Mouse (Mus musculus) stomach, embryonic 15.5 days (tissue): Measurements from ENCODE around the gene Cmas. TPM values are rescaled to one million over a fixed set of nuclear protein-coding genes. Genes with fewer than 3 reads are reported as not detected.

Source experiments
- ATAC-seq: fragments of 200-750 bp; cut with Nextera tagmentation; 2 replicates; pipeline ENCODE4 v1.8.0; 2017; ENCODE audit warnings: low read depth, moderate number of reproducible peaks, moderate TSS enrichment; ENCODE audit not compliant: insufficient read depth, low FRiP score
- H3K27ac ChIP-seq: fragments of 300-500 bp; sonication (generic); 2 replicates; pipeline ENCODE4 v1.5.1; 2015; ENCODE audit warnings: mild to moderate bottlenecking, inconsistent platforms
- H3K27me3 ChIP-seq: fragments of 300-500 bp; sonication (generic); replicated peaks from 2 replicates; pipeline ENCODE4 v1.6.1; 2015; ENCODE audit warnings: inconsistent platforms
- H3K36me3 ChIP-seq: fragments of 300-500 bp; sonication (generic); 2 replicates; pipeline ENCODE4 v1.6.1; 2015; ENCODE audit warnings: inconsistent platforms
- H3K4me1 ChIP-seq: fragments of 300-500 bp; sonication (generic); 2 replicates; pipeline ENCODE4 v1.6.1; 2015; ENCODE audit warnings: inconsistent platforms
- H3K4me2 ChIP-seq: fragments of 300-500 bp; sonication (generic); 2 replicates; pipeline ENCODE4 v1.6.1; 2015; ENCODE audit warnings: mild to moderate bottlenecking, inconsistent platforms
- H3K4me3 ChIP-seq: fragments of 300-500 bp; sonication (generic); replicated peaks from 2 replicates; pipeline ENCODE4 v1.5.1; 2015; ENCODE audit warnings: inconsistent platforms
- H3K9ac ChIP-seq: fragments of 300-500 bp; sonication (generic); 2 replicates; pipeline ENCODE4 v1.6.1; 2015; ENCODE audit warnings: inconsistent platforms
- H3K9me3 ChIP-seq: fragments of 300-500 bp; sonication (generic); 2 replicates; pipeline ENCODE4 v1.6.1; 2016; ENCODE audit warnings: inconsistent platforms
- WGBS: fragments of 180-500 bp; shearing (Covaris S2); methylation state at CpG from one replicate; pipeline ENCODE4 v1.1.7; 2015; 5-methylcytosine and 5-hydroxymethylcytosine counted together
- polyA plus RNA-seq: library from polyadenylated mRNA; unstranded; fragments of >200 nt; fragmentation: Nextera tagmentation; extraction: Ambion mirVana; gene quantifications from 2 replicates; pipeline ENCODE4 v1.2.1, GENCODE M21; 2015

Cmas gene
- polyA plus RNA-seq, 1 experiment from 2014 or later: 100 TPM

- H3K27ac ChIP-seq: no peak overlapping the region
- H3K36me3 ChIP-seq: no peaks in the 10 kb centered on the region
- no peaks in the 10 kb centered on the region for H3K4me1 ChIP-seq
- no peak overlapping the region for H3K4me2 ChIP-seq
- ATAC-seq: no peak
- no peak overlapping the region for H3K9ac ChIP-seq
- H3K4me3 ChIP-seq: no peak overlapping the region
- H3K9me3 ChIP-seq: no peaks in the 10 kb centered on the region
- 96% methylated on average over 10 of the region's 10 CpGs for WGBS
- no peaks in the 10 kb centered on the region; the same call in 1 of the 2 replicates for H3K27me3 ChIP-seq
These were observed 61.8 kb downstream of the Cmas start for GRCm38 (mm10) chr6:142818306-142818705.

GRCm38 (mm10) chr6:142823008-142823787, 66.7 kb downstream of the Cmas start:
- no peak for ATAC-seq

More at GRCm38 (mm10) chr6:142823008-142823787, 66.7 kb downstream of the Cmas start:
- H3K36me3 ChIP-seq: no peaks in the 10 kb centered on the region
- 60% methylated on average over 5 of the region's 5 CpGs for WGBS
- H3K4me2 ChIP-seq: no peak overlapping the region
- H3K9me3 ChIP-seq: no peaks in the 10 kb centered on the region
- no peak overlapping the region for H3K27ac ChIP-seq
- no peak overlapping the region for H3K9ac ChIP-seq
- no peaks in the 10 kb centered on the region for H3K27me3 ChIP-seq
- H3K4me3 ChIP-seq: no peak overlapping the region
- no peaks in the 10 kb centered on the region for H3K4me1 ChIP-seq

Other genes starting within 250 kb of the Cmas start
- 138 and 149 TPM in 2 replicates for gene Ldhb, start 248.7 kb upstream of the Cmas start, polyA plus RNA-seq
- 54.2 and 70.5 TPM in 2 replicates for gene Kcnj8, start 185.1 kb upstream of the Cmas start, polyA plus RNA-seq
- gene Abcc9, start 54.4 kb upstream of the Cmas start, polyA plus RNA-seq: 12.5 and 17.9 TPM in 2 replicates
- 0.54 and 2.4 TPM in 2 replicates for gene Sult6b2, start 47.8 kb downstream of the Cmas start, polyA plus RNA-seq
- 0.90 and 0.96 TPM in 2 replicates for gene St8sia1, start 207.8 kb downstream of the Cmas start, polyA plus RNA-seq